Mouse (Mus musculus) spleen, postnatal 0 days (tissue): ENCODE results near the gene Tmem242. TPM values are rescaled to one million over a fixed set of nuclear protein-coding genes. Genes with fewer than 3 reads are reported as not detected.

Experiments
- polyA plus RNA-seq: library from polyadenylated mRNA; unstranded; fragments of >200 nt; fragmentation: Nextera tagmentation; extraction: Ambion mirVana; gene quantifications from 2 replicates; pipeline ENCODE4 v1.2.1, GENCODE M21; 2015

Gene Tmem242
- polyA plus RNA-seq, result 59.5 and 65.2 TPM in 2 replicates

DNA sequence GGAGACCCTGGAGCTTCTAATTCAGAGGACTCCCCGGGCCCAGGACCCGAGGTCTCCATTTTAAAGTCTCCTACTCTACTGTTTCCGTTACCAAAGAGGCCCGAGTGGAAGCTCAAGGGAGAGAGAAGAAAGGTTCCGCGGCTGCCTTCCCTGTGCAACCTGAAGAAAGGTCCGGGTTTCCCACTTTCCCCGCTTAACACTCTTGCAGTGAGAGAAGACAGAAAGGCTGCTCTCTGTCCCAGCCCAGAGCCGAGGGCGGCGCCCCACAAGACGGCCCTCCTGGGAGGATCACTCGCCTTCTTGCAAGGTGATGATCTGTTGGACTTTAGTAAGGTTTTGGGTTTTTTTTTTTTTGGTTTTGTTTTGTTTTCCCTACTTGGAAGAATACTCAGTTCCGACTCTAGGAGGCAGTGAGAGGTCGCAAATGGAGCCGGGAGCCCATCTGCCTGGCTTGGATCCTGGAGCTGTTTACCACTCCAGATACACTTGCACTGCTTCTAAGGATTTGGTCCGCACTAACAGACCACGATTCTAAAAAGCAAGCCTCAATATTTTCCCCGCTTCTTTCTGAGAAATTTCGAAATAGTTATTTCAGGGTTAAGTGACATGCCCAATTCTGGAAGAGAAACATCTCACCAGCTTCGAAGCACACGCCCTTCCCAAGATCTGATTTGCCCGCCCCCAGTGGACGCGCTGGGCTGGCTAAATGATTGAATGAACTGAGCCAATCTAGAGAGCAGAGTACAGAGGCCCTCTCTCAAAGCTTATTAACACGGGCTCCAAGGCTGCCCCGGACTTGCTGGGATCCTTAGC, at the start of gene Tmem242:
TSS of gene Tmem242 (minus strand) at position 101 of the 813 bp plus-strand sequence.

GRCm38 (mm10) chr17:5418545-5418944, 21.5 kb downstream of the Tmem242 start, which contains the start of gene Ldhal6b:
Gene Ldhal6b, minus strand, starts transcription at chr17:5418767.

Other genes starting within 250 kb of the Tmem242 start
- not detected in 2 replicates for gene Ldhal6b, start 21.5 kb downstream of the Tmem242 start, polyA plus RNA-seq
- 7.3 and 8.3 TPM in 2 replicates for gene Zdhhc14, start 52.3 kb upstream of the Tmem242 start, polyA plus RNA-seq